Mouse (Mus musculus) lung, adult 2 months (tissue): Measurements from ENCODE around the gene Itgb4.

ENCODE experiments used
- CTCF ChIP-seq: fragments of 200-500 bp; IDR thresholded peaks from 2 replicates; pipeline ENCODE4 v1.5.1; 2011; ENCODE audit warnings: mild to moderate bottlenecking, low read length, control low read depth; ENCODE audit not compliant: insufficient read depth
- POLR2A ChIP-seq: fragments of 200-500 bp; IDR thresholded peaks from 2 replicates; pipeline ENCODE4 v1.6.1; 2011; ENCODE audit warnings: low read depth, mild to moderate bottlenecking, control low read depth, low read length, borderline replicate concordance; ENCODE audit errors: extremely low read depth

GRCm38 (mm10) chr11:116037826-116038225, 63.3 kb downstream of the Itgb4 start:
- TF ChIP-seq CTCF (no peak), POLR2A (no peak)
